Mouse (Mus musculus): Measurements from ENCODE around the gene Prex1.

The Prex1 gene

GRCm38 (mm10) chr2:166726891-166727290 is 13.3 kb upstream of the Prex1 start:
- in situ Hi-C loops (cut with MseI, MboI), result no loop called here

DNA sequence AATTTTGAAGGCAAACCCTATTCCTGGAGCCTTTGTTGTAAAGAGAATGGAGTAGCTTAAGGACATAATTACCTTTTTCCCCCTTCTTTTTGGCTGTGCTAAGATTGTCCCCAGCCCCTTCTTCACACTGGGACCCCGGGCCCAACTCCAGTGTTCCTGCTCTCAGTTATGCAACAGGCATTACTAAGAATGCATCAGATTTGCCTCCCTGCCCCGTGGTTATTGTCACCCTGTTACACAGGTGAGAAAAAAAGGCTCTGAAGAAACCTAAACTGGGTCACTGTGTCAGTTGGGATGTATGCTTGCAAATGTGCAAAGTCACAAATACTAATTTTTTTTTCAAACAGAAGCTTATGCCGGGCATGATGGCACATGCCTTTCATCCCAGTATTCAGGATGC is 6.8 kb upstream of the Prex1 start:
- in situ Hi-C loops (cut with MseI, MboI), result no loop called here

DNA sequence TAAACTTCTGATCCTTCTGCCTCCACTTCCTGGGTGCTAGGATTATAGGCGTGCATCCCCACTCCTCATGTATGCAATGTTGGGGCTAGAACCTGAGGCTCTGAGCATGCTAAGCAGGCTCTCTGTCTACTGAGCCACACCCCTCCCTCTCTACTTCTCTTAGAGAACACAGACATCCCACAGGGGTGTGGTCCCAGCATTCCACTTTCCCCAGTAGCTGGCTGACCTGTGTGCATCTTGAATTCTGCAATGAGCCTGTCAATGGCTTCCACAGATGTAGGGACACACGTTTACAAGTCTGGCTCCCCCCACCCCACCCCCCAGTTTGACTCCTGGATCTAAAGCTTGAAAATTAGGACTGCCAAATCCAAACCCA is 6.3 kb upstream of the Prex1 start:
- in situ Hi-C loops (cut with MseI, MboI), result no loop called here

- in situ Hi-C loops (cut with MseI, MboI), result no loop called here
These were observed 5.8 kb upstream of the Prex1 start for GRCm38 (mm10) chr2:166719301-166719929.

DNA sequence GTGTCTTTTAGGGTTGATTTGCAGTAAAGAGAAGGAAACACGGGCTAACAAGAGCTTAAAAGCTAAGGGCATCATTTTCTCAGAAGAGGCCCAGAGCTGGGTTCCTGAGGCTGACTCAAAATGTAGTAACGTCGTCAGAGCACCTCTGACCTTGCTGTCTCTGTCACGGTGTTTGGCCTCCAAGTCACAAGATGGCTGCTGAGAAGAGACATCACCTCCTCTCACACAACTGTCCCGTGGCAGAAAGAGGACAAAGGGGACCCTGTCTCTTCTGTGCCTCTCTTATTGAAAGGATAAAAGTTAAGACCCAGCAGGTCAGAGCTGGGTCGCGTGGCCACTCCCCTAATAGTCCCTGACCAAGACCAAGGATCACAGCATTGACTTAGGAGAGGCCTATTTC is 2.4 kb upstream of the Prex1 start:
- in situ Hi-C loops (cut with MseI, MboI), result no loop called here

GRCm38 (mm10) chr2:166714427-166714699 is 731 bp upstream of the Prex1 start:
- in situ Hi-C loops (cut with MseI, MboI), result no loop called here

DNA sequence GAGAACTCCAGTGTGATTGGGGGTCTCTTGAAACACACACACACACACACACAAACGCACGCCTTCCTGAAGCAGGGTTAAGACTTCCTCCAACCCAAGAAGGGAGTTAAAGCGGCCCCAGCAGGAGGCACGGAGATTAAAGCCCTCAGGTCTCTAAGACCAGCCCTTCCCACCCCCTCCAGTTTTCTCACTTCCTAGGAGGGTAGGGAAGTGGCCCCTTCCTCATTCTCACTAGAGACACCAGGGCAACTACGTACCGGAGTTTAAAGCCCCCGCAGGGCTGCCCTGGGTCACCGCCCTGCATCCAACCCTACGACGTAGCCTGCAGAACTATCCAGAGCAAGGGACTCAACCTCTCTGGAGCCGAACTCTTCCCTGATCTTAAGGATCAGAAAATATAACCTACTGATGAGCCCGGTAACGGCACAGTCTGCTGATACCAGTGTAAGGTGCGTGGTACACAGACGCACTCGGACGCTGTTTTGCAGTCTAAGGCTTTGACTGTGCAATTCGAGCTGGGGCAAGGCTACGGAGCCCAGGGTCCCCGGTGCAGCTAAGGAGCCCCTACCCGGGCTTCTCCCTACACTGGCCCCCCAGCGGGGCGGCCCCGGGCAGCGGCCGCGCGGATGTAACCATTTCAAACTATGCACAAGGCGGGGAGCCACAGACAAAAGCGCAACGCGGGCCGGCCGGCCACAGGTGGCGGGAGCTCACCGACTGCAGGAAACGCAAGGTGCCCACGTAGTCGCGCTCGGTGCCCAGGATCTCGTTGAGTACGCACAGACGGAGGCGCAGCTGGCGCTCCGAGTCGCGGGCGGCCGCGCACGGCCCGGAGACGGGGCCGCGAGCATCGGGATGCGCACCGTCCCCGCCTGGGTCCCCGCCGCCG is 587 bp downstream of the Prex1 start:
- in situ Hi-C loops (cut with MseI, MboI), result no loop called here

- in situ Hi-C loops (cut with MseI, MboI), result no loop called here
These were observed 1.3 kb downstream of the Prex1 start for GRCm38 (mm10) chr2:166712310-166712709.

- in situ Hi-C loops (cut with MseI, MboI), result no loop called here
These were observed 1.9 kb downstream of the Prex1 start for GRCm38 (mm10) chr2:166711681-166712132.

- in situ Hi-C loops (cut with MseI, MboI), result no loop called here
These were observed 3.7 kb downstream of the Prex1 start for GRCm38 (mm10) chr2:166709883-166710282.

DNA sequence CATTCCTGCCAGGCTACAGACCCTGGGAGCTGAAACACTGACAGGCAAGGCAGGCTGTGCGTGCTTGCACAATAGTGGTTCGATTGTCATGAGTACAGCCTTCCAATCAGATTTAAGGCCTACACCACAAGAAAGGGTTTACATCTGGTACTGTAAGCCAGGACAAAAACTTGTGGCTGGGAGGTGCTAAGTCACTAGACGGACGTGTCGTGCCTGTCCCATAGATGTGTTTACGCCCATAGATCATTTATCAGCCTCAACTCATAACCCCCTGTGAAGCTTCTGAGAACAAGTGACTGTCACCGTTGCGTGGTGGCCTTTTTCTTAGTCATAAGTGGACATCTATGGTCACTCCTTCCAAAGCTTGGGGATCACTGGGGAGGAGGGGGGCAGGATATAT is 5.3 kb downstream of the Prex1 start:
- in situ Hi-C loops (cut with MseI, MboI), result no loop called here

GRCm38 (mm10) chr2:166706526-166706925 is 7.1 kb downstream of the Prex1 start:
- in situ Hi-C loops (cut with MseI, MboI), result no loop called here

DNA sequence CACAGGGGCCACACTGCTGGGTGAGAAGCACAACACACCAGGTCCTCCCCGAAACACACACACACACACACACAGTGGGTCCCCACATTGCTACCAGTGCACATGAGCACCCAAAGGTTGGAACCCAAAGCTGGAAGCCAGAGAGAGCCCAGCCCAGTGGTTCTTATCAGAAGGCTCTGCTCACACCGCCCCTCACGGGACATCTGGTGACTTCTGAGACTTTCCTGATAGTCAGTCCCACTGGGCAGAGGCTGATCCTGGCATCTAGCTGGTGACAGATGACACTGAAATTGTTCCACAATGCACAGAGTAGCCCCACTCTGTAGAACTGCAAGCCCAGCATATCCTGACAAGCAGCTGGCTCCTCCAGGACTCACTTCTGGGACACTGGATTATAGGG is 10.1 kb downstream of the Prex1 start:
- in situ Hi-C loops (cut with MseI, MboI), result no loop called here

GRCm38 (mm10) chr2:166702113-166702445 is 11.6 kb downstream of the Prex1 start:
- in situ Hi-C loops (cut with MseI, MboI), result no loop called here

DNA sequence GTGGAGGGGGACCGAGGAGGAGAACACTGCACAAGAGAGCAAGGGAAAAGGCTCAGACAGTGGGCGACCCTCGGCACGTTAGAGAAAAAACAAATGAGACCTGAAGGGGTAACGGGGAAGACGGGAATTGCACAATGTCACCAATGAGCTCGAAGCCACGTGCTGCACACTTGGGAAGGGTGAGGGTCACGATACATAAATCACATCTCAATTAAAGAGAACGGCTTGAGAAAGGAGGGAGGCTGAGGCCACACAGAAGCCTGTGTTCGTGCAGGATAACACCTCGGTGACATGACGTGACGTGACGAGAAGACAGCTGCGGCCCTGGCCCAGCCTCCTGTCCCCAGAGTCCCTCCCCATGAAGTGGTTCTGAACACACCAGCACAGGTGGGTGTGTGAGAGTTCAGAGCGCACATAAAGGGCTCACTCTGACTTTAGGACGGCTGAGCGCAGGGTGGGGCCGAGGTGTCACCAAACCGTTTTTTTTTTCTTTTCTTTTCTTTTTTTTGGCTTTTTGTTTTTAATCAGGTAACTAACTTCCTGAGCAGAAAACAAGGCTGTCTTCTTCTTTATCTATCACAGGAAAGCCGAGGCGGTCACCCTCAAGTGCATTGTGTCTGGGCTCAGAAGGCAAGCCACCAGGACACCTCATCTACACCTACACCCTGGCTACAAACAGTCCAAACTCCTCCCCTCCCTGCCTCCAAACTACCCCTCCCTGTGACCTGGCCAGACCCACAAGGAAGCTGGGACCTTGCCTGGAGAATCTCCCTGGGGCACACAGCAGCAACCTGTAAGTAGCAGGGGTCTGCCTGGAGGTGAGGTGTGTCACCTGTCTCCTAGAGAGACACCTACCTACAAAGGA is 12.2 kb downstream of the Prex1 start:
- in situ Hi-C loops (cut with MseI, MboI), result no loop called here

DNA sequence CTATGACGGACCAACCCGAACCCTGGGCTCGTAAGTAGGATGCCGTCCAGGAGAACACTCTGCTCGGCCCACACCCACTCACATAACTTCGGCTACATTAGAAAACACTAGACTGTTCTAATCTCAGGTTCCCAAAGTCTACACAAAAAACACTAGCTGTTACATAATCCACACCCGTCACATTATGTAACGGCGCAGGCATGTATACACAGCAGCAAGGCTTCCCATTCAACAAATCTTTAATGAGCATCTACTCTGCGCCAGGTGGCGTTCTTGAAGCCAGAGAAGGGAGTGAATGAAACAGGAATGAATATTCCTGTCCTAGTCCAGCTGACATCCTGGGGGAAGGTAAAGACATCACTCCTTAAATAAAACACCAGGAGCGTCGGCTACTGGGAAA is 12.9 kb downstream of the Prex1 start:
- in situ Hi-C loops (cut with MseI, MboI), result no loop called here

DNA sequence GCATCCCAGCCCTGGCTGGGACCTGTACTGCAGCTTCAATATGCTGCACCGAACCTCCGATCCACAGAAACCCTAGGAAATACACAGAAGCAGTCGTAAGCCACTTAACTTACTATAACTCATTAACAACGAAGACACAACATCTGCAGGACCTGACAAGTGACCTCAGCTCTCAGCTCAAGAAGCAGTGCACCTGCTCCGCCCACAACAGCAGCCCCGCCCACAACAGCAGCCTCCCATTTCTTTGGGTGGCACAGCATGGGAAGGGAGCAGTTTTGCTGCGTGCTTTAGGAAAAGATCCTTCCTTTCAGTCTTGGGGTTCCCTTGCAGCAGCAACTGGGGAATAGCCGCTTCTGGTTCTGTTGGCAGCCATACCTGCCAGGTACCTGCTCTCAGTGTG is 13.5 kb downstream of the Prex1 start:
- in situ Hi-C loops (cut with MseI, MboI), result no loop called here

GRCm38 (mm10) chr2:166699552-166699951 is 14.1 kb downstream of the Prex1 start:
- in situ Hi-C loops (cut with MseI, MboI), result no loop called here

GRCm38 (mm10) chr2:166694616-166695015 is 19.0 kb downstream of the Prex1 start:
- in situ Hi-C loops (cut with MseI, MboI), result no loop called here

GRCm38 (mm10) chr2:166693394-166693793 is 20.2 kb downstream of the Prex1 start:
- in situ Hi-C loops (cut with MseI, MboI), result no loop called here

DNA sequence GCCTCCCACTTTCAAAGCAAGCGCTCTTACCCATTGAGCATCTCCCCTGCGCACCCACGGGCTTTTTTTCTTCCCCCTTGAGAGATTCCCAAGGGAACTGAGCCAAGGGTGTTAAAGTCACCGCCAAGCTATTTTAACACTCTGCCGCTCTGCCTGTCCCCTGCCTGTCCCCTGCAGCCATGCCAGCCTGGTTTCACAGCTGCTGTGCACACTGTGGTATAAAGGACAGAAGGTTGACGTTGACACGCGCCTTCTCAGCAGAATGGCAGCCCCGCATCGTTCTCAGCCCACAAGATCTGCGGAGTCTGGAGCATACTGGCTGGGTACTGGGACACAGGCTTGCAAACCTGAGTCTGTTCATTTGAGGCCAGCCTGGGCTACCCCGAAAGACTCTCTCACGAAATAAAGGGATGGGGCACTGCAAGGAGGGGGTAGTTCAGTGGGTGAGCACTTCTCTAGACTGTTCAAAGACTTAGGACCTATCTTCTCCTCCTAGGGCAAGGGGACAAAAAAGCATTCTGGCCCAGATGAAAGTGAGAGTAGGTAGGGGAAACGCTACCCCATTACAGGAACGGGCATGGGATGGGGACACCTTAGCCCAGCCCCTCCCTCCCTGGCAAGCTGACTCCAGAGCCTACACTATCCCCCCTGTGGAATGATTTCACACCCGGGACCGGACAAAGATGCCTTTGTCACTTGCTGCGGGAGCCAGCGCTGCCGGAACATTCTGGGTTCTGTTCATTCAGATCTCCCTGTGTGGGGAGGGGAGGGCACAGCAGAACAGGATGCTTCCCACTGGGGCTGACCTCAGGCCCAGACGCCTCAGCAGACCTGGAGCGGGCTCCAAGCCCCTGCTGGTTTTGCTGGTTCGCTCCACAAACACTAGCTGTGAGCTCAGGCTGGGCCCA is 21.8 kb downstream of the Prex1 start:
- in situ Hi-C loops (cut with MseI, MboI), result no loop called here

- in situ Hi-C loops (cut with MseI, MboI), result no loop called here
These were observed 26.7 kb downstream of the Prex1 start for GRCm38 (mm10) chr2:166686917-166687316.

Data from mouse trophoblast stem cell (cell line).